Mouse (Mus musculus) brain, adult 2 months (tissue): ENCODE results near the gene Tcp11x2.

ENCODE experiments used
- DNase-seq: peaks from one replicate; pipeline ENCODE4 v3.0.0; 2011; ENCODE audit warnings: low read depth, low spot score

Gene Tcp11x2

DNA sequence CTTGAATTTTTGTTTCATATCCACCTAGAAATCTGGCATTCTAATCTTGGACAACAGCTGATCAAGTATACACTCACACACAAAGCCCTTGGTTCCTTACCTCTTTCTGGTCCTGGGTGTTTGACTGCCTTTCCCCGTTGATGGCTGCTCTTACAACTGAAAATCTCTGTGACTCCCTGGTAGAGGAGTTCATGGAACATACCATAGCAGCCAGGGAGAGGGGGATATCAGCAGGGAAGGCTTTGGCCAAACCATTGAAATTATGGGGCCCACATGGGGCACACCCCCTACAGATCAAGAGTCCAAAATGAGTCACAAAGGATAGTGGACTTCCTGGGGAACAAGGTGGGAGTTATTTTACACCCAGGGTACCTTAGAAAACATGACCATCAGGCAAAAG, at the start of gene Tcp11x2:
Gene Tcp11x2 (minus strand): TSS at position 158 of the 400 bp plus-strand sequence.
- DNase-seq, result no peak

DNA sequence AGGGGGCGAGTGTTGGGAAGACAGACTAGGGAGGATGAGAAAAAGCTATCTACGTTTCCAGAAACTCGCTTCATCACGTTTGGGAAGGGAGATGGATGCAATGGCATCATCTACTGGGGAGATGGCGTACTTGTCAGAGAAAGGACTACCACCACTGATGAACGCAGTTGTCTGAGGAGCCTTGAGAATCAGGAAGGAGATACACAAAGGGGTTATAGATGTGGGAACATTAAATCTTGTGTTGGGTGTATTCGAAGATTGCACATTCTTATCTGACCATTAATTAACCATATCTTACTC, 49.4 kb upstream of the Tcp11x2 start:
- peak; percentile 41 for DNase-seq

DNA sequence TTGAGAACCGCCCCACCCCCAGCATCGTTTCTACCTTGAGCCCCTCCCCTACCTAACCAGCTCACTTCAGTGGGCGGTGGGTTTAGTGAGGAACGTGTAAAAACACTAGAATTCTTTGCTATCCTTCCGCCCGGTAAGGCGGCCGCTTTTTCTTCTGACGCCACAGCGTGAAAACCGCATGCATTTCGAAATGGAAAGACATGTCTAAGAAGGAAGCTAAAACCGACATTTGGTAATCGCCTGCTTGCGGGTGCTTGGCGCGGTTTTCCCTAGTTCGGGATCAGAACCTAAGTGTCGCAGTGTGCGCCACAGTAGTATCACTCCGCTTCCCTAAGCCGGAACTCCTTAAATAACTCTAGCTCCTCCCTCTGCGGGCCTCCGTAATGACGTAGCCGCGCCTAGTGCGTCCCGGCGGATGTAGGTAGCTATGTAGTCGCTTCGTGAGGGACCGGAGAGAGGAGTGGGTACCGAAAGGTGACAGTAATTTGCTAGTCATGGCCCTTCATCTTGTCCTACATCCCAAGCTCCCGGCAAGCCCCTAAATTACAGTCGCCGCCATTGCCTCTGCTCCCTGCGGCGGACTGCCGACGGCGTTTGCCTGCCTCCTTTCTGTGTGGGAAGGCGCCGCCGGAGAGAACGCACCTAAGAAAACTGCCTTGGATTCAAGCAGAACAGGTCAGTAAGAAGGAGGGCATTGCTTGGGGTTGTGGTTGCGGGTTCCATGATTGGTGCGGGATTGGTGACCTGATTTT, 48.9 kb upstream of the Tcp11x2 start, which contains the start of the genes Armcx5 and Gprasp1:
Gene Armcx5 (plus strand): TSS at position 430 of the 752 bp plus-strand sequence.
Gene Gprasp1 (plus strand): TSS at position 430 of the 752 bp plus-strand sequence.
- peak; percentile 98 for DNase-seq

DNA sequence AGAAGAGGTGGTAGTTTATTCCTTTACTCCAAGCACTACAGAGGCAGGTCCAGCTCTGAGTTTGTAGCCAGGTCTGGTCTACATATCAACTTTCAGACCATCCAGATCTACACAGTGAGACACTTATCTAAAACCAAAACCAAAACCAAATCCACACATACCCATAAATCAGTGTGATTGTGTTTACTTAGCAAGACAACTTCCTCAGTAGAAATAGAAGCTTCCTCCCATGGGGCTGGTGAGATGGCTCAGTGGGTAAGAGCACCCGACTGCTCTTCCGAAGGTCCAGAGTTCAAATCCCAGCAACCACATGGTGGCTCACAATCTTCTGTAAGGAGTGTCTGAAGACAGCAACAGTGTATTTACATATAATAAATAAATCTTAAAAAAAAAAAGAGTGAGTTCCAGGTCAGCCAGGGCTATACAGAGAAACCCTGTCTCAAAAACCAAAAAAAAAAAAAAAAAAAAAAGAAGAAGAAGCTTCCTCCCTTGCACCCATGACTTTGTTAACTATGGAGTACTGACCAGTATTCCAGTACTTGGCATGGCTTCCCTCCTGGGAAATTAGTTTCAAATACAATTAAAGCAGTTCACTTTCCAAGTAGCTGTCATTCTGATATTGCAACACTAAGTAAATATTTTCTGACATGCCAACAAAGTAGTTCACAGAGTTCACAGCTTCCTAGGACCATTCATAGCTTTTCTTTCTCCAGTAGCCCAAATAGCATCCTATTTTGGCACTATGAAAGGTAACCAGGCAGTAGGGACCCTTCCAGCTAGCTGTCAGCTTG, 45.3 kb upstream of the Tcp11x2 start:
- no peak for DNase-seq

- DNase-seq, result no peak
Measured at GRCm38 (mm10) chrX:135725161-135725560, 31.6 kb upstream of the Tcp11x2 start, which contains the start of gene Tmsb15a. TSS of gene Tmsb15a (minus strand) at chrX:135725261.

- no peak for DNase-seq
Measured at GRCm38 (mm10) chrX:135712845-135713244, 19.3 kb upstream of the Tcp11x2 start.

DNA sequence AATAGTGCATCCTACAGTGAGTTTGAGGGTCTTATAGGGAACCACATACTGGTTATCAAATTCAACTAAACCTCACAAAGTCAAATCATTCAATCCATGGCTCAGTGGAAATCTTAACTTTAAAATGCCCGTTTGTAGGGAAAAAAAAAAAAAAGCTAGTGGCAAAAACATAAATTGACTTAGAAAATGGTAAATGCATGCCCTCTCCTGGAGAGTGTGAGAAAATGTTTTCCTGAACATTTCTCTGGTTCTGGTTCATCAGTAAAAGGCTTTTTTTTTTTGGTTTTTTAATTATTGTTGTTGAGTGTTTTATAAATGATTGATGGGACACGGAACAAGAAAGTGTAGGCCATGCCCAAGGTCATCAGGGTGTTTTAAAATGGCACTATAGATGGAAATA, 10.8 kb upstream of the Tcp11x2 start:
- DNase-seq, result peak; percentile 22

DNA sequence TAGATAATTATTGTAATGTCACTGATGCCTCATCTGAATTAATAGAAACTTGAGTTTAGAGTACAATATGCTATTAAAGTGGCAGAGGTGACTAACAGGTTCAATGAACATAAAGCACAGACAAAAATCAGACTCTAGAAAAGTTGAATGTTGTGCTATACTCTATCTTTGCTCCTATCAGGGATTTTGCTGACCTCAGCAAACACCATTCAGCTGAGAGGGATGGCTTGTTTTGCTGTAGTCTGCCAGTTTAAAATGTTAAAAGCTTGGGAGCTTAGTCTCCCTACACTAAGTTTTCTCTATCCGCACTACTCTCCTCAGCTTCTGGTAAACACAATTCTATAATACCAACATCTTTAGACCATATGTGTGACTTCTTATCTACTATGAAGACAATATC, 9.5 kb upstream of the Tcp11x2 start:
- no peak for DNase-seq

- peak; percentile 15 for DNase-seq
Measured at GRCm38 (mm10) chrX:135687802-135688201, 5.8 kb downstream of the Tcp11x2 start.

- no peak for DNase-seq
Measured at GRCm38 (mm10) chrX:135681858-135682257, 11.7 kb downstream of the Tcp11x2 start.

DNA sequence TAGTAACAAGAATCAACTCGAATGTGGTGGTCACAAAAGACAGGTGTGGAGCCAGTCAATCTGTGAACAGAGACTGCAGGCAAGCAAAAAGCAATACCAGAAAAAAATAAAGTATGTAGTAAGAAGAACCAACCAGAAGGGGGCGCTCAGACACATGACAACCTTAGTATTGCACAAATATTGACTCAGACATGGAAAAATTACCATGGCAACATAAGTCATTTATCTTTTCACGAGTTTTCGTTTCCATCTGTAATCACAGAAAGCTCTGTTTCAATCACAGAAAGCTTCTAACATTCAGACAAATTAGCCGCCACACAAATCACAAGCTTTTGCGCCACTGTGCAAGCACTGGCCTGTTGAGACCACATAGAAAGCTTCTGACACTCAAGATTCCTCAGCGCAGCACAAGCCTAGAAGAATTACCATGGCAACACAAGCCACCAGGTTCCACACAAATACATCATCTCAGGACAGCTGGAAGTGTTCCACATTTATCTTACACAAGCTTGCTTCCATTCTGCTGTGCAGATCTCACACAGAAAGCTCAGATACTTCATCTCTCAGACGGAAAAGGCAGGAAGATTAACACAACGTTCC, 41.3 kb downstream of the Tcp11x2 start:
- DNase-seq, result peak; percentile 68

DNA sequence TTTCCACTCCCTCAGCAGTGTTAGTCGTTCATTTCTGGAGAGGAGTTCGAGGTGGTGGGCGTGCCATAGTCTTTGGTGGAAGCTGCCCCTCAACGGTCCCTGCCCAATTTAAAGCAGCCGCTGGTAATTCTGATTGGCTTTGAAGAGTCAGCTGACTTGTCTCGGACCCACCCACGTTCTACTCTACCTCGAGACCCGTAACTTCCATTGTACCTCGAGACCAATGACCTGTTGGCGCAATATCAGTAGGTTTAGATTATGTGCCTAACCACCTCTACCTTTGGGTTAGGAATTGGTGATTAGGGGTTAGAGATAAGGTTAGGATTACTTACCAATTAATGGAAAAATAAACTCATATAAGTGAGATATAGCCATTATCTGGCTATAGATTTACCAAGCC, 66.0 kb downstream of the Tcp11x2 start, which contains the start of gene Prame:
Gene Prame (minus strand): TSS at position 101 of the 400 bp plus-strand sequence.
- DNase-seq, result no peak
